Mouse (Mus musculus): Measurements from ENCODE around the gene Gm10638. TPM values are rescaled to one million over a fixed set of nuclear protein-coding genes. Genes with fewer than 3 reads are reported as not detected.

Gm10638 gene
- total RNA-seq, 2 experiments from 2014 or later: 2.8 to 2.9 TPM

DNA sequence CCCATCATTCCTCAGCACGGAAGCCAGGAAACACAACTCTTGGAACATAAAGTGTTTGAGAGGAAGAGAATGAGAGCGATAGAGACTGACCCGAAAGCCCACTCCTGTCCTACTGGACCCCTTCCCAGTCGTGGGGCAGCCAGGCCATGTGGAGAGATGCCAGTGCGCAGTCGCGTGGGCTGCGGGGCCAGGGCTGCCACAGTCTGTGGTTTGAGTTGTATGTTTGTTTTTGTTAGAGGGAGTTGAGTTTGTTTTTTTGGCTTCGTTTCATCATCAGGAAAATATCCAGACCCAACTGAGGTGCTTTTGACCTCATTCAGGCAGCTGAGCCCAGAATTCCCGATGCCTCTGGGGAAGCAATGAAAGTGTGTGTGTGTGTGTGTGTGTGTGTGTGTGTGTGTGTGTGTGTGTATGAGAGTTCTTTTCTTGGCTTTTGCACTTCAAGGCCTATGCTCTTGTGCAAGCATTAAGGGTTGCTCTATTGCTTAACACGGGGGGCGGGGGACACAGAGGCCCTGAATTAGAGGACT is 42.5 kb downstream of the Gm10638 start:
- peak; percentile 67 for DNase-seq

DNA sequence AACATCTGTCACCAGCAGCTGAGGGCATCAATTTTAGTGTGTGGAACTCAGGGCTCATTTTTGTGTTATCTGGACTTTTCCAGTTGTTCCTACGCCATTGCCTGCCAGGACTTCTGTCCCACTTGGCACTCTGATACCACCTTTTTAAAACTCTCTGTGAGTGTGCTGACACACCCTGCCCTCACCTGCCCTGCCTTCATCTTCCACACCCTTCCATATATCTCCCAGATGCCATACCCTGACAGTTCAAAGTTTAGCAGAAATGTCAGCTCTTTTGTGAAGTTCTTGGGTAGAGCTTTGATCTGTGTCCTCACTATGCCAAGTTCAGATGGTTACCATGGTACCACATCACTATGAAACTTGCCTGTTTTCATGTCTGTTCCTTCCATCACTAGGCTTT is 44.1 kb downstream of the Gm10638 start:
- DNase-seq: no peak

DNA sequence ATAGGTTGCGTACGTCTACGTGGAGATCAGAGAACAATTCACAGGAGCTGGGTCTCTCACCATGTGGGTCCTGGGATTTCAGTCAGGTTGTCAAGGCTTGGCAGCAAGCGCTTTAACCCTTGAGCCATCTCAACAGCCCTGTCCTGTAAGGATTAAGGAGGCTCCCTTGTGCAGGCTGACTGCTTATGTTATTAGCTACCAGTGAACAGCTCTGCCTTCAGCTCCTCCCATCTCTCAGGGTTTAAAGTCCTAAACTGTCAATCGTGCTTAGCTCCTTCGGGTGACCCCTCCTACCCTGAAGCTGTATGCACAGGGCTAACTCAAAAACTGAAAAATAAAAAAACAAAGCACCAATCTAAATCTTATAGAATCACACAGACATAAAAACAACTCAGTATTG is 46.0 kb downstream of the Gm10638 start:
- no peak for DNase-seq

GRCm38 (mm10) chr8:86794716-86795115 is 49.2 kb downstream of the Gm10638 start:
- DNase-seq: no peak

Other genes with a start within 250 kb of the Gm10638 start
- gene Abcc12, start 165.0 kb upstream of the Gm10638 start, total RNA-seq (2021): under 1 TPM; 0.18 to 0.21 TPM
- 100 to 1,000 TPM; 131 to 138 TPM for gene Lonp2, start 121.7 kb upstream of the Gm10638 start, total RNA-seq (2021)
- gene Siah1a, start 235 bp downstream of the Gm10638 start, total RNA-seq (2021): 10 to 100 TPM; 19.4 to 23.0 TPM
- gene N4bp1, start 139.6 kb downstream of the Gm10638 start, total RNA-seq (2021): 10 to 100 TPM; 24.2 to 30.1 TPM

All from adrenal gland, postnatal 10 days (tissue).